Mouse (Mus musculus): ENCODE measurements around the gene Trim8. TPM values are rescaled to one million over a fixed set of nuclear protein-coding genes. Genes with fewer than 3 reads are reported as not detected.

Gene Trim8
- polyA plus RNA-seq (2014; fragmentation: Nextera tagmentation; extraction: Ambion mirVana), result 21.5 and 27.1 TPM in 2 replicates

GRCm38 (mm10) chr19:46501401-46502068 lies at the start of gene Trim8:
TSS of gene Trim8 (plus strand) at chr19:46501702.
- peak within 1 kb of the TSS; percentile 68 for H3K4me3 ChIP-seq (ENCODE audit: low read depth, low read length)
- H3K27me3 ChIP-seq (replicated peaks; ENCODE audit: control insufficient read depth, insufficient read depth, low read length), result no peaks in the 10 kb centered on the region
- peak within 1 kb of the TSS; percentile 81 for H3K9ac ChIP-seq (ENCODE audit: low read depth, low read length)
- peaks cover 16% of the 10 kb centered on the region for H3K36me3 ChIP-seq (ENCODE audit: control insufficient read depth, insufficient read depth, low read length)
- peak; percentile 88 for DNase-seq (ENCODE audit: low spot score)
- peak within 1 kb of the TSS; percentile 97 for H3K4me2 ChIP-seq (ENCODE audit: low read depth, low read length)
- H3K9me3 ChIP-seq (ENCODE audit: control insufficient read depth, low read length), result no peaks in the 10 kb centered on the region
- peak within 1 kb of the TSS; percentile 99 for H3K27ac ChIP-seq (replicated peaks; ENCODE audit: low read depth, low read length)
- H3K4me1 ChIP-seq (ENCODE audit: control insufficient read depth, insufficient read depth, low read length), result peaks cover 23% of the 10 kb centered on the region
- 0% methylated on average over 42 of the region's 64 CpGs for WGBS
- peak; percentile 37; the same call in 1 of the 2 replicates for ATAC-seq (ENCODE audit: low read depth)

GRCm38 (mm10) chr19:46452052-46452827 lies 49.3 kb upstream of the Trim8 start:
- peak; percentile 10; the same call in 1 of the 2 replicates for ATAC-seq (ENCODE audit: low read depth)
- H3K36me3 ChIP-seq (ENCODE audit: control insufficient read depth, insufficient read depth, low read length), result peaks cover 40% of the 10 kb centered on the region
- no peaks in the 10 kb centered on the region for H3K9me3 ChIP-seq (ENCODE audit: control insufficient read depth, low read length)
- peak; percentile 62 for DNase-seq (ENCODE audit: low spot score)
- H3K27ac ChIP-seq (replicated peaks; ENCODE audit: low read depth, low read length), result no peak overlapping the region
- H3K27me3 ChIP-seq (replicated peaks; ENCODE audit: control insufficient read depth, insufficient read depth, low read length), result no peaks in the 10 kb centered on the region
- H3K4me3 ChIP-seq (ENCODE audit: low read depth, low read length), result no peak overlapping the region
- H3K9ac ChIP-seq (ENCODE audit: low read depth, low read length), result no peak overlapping the region
- no peak overlapping the region for H3K4me2 ChIP-seq (ENCODE audit: low read depth, low read length)
- 40% methylated on average over 10 of the region's 10 CpGs for WGBS
- peaks cover 10% of the 10 kb centered on the region for H3K4me1 ChIP-seq (ENCODE audit: control insufficient read depth, insufficient read depth, low read length)

- DNase-seq (ENCODE audit: low spot score), result no peak
- ATAC-seq (ENCODE audit: low read depth), result no peak
- 84% methylated on average over 9 of the region's 9 CpGs for WGBS
- Histone ChIP-seq H3K36me3 (ENCODE audit: control insufficient read depth, insufficient read depth, low read length) (peaks cover 46% of the 10 kb centered on the region), H3K27ac (replicated peaks; ENCODE audit: low read depth, low read length) (no peak overlapping the region), H3K4me2 (ENCODE audit: low read depth, low read length) (no peak overlapping the region), H3K4me1 (ENCODE audit: control insufficient read depth, insufficient read depth, low read length) (peaks cover 6% of the 10 kb centered on the region), H3K9me3 (ENCODE audit: control insufficient read depth, low read length) (no peaks in the 10 kb centered on the region), H3K9ac (ENCODE audit: low read depth, low read length) (no peak overlapping the region), H3K27me3 (replicated peaks; ENCODE audit: control insufficient read depth, insufficient read depth, low read length) (no peaks in the 10 kb centered on the region), H3K4me3 (ENCODE audit: low read depth, low read length) (no peak overlapping the region)
Measured at GRCm38 (mm10) chr19:46452916-46453315, 48.6 kb upstream of the Trim8 start.

GRCm38 (mm10) chr19:46454126-46454880 lies 47.2 kb upstream of the Trim8 start:
- DNase-seq (ENCODE audit: low spot score), result peak; percentile 52

GRCm38 (mm10) chr19:46455032-46455431 lies 46.5 kb upstream of the Trim8 start:
- Histone ChIP-seq H3K4me1 (ENCODE audit: control insufficient read depth, insufficient read depth, low read length) (no peaks in the 10 kb centered on the region; the same call in 1 of the 2 replicates), H3K36me3 (ENCODE audit: control insufficient read depth, insufficient read depth, low read length) (peaks cover 67% of the 10 kb centered on the region)
- DNase-seq (ENCODE audit: low spot score), result no peak

More at GRCm38 (mm10) chr19:46454126-46454880, 47.2 kb upstream of the Trim8 start:
- Histone ChIP-seq H3K27me3 (replicated peaks; ENCODE audit: control insufficient read depth, insufficient read depth, low read length) (no peaks in the 10 kb centered on the region), H3K4me2 (ENCODE audit: low read depth, low read length) (no peak overlapping the region), H3K4me1 (ENCODE audit: control insufficient read depth, insufficient read depth, low read length) (no peaks in the 10 kb centered on the region; the same call in 1 of the 2 replicates), H3K9me3 (ENCODE audit: control insufficient read depth, low read length) (no peaks in the 10 kb centered on the region), H3K36me3 (ENCODE audit: control insufficient read depth, insufficient read depth, low read length) (peaks cover 60% of the 10 kb centered on the region), H3K27ac (replicated peaks; ENCODE audit: low read depth, low read length) (peak overlapping the region; percentile 29), H3K4me3 (ENCODE audit: low read depth, low read length) (no peak overlapping the region), H3K9ac (ENCODE audit: low read depth, low read length) (peak overlapping the region; percentile 22; the same call in 1 of the 2 replicates)
- peak; percentile 41 for ATAC-seq (ENCODE audit: low read depth)
- 55% methylated on average over 20 of the region's 20 CpGs for WGBS

GRCm38 (mm10) chr19:46455556-46455955 lies 45.9 kb upstream of the Trim8 start:
- Histone ChIP-seq H3K4me1 (ENCODE audit: control insufficient read depth, insufficient read depth, low read length) (no peaks in the 10 kb centered on the region; the same call in 1 of the 2 replicates), H3K4me3 (ENCODE audit: low read depth, low read length) (no peak overlapping the region), H3K9ac (ENCODE audit: low read depth, low read length) (no peak overlapping the region), H3K36me3 (ENCODE audit: control insufficient read depth, insufficient read depth, low read length) (peaks cover 72% of the 10 kb centered on the region), H3K9me3 (ENCODE audit: control insufficient read depth, low read length) (no peaks in the 10 kb centered on the region), H3K27me3 (replicated peaks; ENCODE audit: control insufficient read depth, insufficient read depth, low read length) (no peaks in the 10 kb centered on the region), H3K27ac (replicated peaks; ENCODE audit: low read depth, low read length) (peak overlapping the region; percentile 29; the same call in 1 of the 2 replicates), H3K4me2 (ENCODE audit: low read depth, low read length) (no peak overlapping the region)
- no peak for ATAC-seq (ENCODE audit: low read depth)
- WGBS, result 92% methylated on average over 8 of the region's 8 CpGs
- DNase-seq (ENCODE audit: low spot score), result no peak

More at GRCm38 (mm10) chr19:46455032-46455431, 46.5 kb upstream of the Trim8 start:
- Histone ChIP-seq H3K9ac (ENCODE audit: low read depth, low read length) (peak overlapping the region; percentile 22; the same call in 1 of the 2 replicates), H3K4me3 (ENCODE audit: low read depth, low read length) (no peak overlapping the region), H3K4me2 (ENCODE audit: low read depth, low read length) (no peak overlapping the region; the same call in 1 of the 2 replicates), H3K27me3 (replicated peaks; ENCODE audit: control insufficient read depth, insufficient read depth, low read length) (no peaks in the 10 kb centered on the region), H3K27ac (replicated peaks; ENCODE audit: low read depth, low read length) (peak overlapping the region; percentile 29), H3K9me3 (ENCODE audit: control insufficient read depth, low read length) (no peaks in the 10 kb centered on the region)
- no peak; the same call in 1 of the 2 replicates for ATAC-seq (ENCODE audit: low read depth)
- WGBS, result 60% methylated on average over 1 of the region's 1 CpGs

GRCm38 (mm10) chr19:46456018-46456735 lies 45.3 kb upstream of the Trim8 start:
- ATAC-seq (ENCODE audit: low read depth) (no peak), DNase-seq (ENCODE audit: low spot score) (no peak)
- Histone ChIP-seq H3K27ac (replicated peaks; ENCODE audit: low read depth, low read length) (peak overlapping the region; percentile 29; the same call in 1 of the 2 replicates), H3K4me3 (ENCODE audit: low read depth, low read length) (no peak overlapping the region), H3K9me3 (ENCODE audit: control insufficient read depth, low read length) (no peaks in the 10 kb centered on the region), H3K36me3 (ENCODE audit: control insufficient read depth, insufficient read depth, low read length) (peaks cover 73% of the 10 kb centered on the region), H3K4me2 (ENCODE audit: low read depth, low read length) (no peak overlapping the region), H3K27me3 (replicated peaks; ENCODE audit: control insufficient read depth, insufficient read depth, low read length) (no peaks in the 10 kb centered on the region), H3K4me1 (ENCODE audit: control insufficient read depth, insufficient read depth, low read length) (no peaks in the 10 kb centered on the region; the same call in 1 of the 2 replicates), H3K9ac (ENCODE audit: low read depth, low read length) (no peak overlapping the region)
- WGBS, result 84% methylated on average over 5 of the region's 5 CpGs
